Mouse (Mus musculus): Measurements from ENCODE around the gene Abca8b.

GRCm38 (mm10) chr11:109900491-109901241 is 95.0 kb downstream of the Abca8b start:
- TF ChIP-seq CTCF (IDR thresholded peaks at IDR 0.05) (no peak), EP300 (IDR thresholded peaks at IDR 0.05) (no peak)

All from lung, postnatal 0 days (tissue).